ENCODE assay signal across 21 mouse cellular contexts in genomic region chr19:43894821-43895220, GRCm38 (mm10). TPM values are rescaled to one million over a fixed set of nuclear protein-coding genes. Genes with fewer than 3 reads are reported as not detected.
DNase-seq lines count a peak whose midpoint lies in the region; ATAC-seq and TF ChIP-seq lines count a peak whose summit lies in the region.
"Had no signal": no experiment of that assay in that cellular context is flagged by ENCODE, and none has a peak within 500 bp of the region (broad histone marks: within the 10 kb centered on the region; RNA-seq: fewer than 3 reads in every experiment).

No protein-coding gene starts in this region.

- no peak for TF ChIP-seq POLR2A in liver, adult 2 months (IDR thresholded peaks at IDR 0.05; ENCODE audit: extremely low read depth, insufficient read depth, low read length)

- no peak for TF ChIP-seq EP300 in stomach, postnatal 0 days (optimal IDR thresholded peaks at IDR 0.05)

- H3K36me3 ChIP-seq in heart, embryonic 10.5 days: peaks cover 10% of the 10 kb centered on the region
- no peaks in the 10 kb centered on the region for H3K36me3 ChIP-seq in liver, adult 2 months (ENCODE audit: control insufficient read depth, insufficient read depth, low read length)
- H3K36me3 ChIP-seq in liver, embryonic 12.5 days: peaks cover under 1% of the 10 kb centered on the region; the same call in 1 of the 2 replicates
- H3K36me3 ChIP-seq in intestine, embryonic 16.5 days (ENCODE audit: control insufficient read depth, insufficient read depth, low read length): no peaks in the 10 kb centered on the region
- peaks cover under 1% of the 10 kb centered on the region; the same call in 1 of the 2 replicates for H3K36me3 ChIP-seq in stomach, postnatal 0 days (ENCODE audit: control insufficient read depth, insufficient read depth, low read length)
- no peaks in the 10 kb centered on the region for H3K36me3 ChIP-seq in midbrain, postnatal 0 days (ENCODE audit: insufficient read depth, low read length)
- H3K36me3 ChIP-seq: forebrain, embryonic 12.5 days had no signal

- H3K9me3 ChIP-seq in heart, embryonic 10.5 days: no peaks in the 10 kb centered on the region
- H3K9me3 ChIP-seq in liver, embryonic 12.5 days (replicated peaks): no peaks in the 10 kb centered on the region
- no peaks in the 10 kb centered on the region for H3K9me3 ChIP-seq in intestine, embryonic 16.5 days (ENCODE audit: control insufficient read depth, low read length)
- H3K9me3 ChIP-seq in stomach, postnatal 0 days (ENCODE audit: control insufficient read depth, low read length): no peaks in the 10 kb centered on the region
- H3K9me3 ChIP-seq in midbrain, postnatal 0 days (ENCODE audit: low read length): no peaks in the 10 kb centered on the region
- H3K9me3 ChIP-seq: forebrain, embryonic 12.5 days; limb, embryonic 10.5 days; neural tube, embryonic 13.5 days had no signal

- ATAC-seq in liver, embryonic 12.5 days: no peak
- no peak for ATAC-seq in intestine, embryonic 16.5 days
- ATAC-seq in stomach, postnatal 0 days (ENCODE audit: low FRiP score, low TSS enrichment): peak; percentile 81
- no peak for ATAC-seq in midbrain, postnatal 0 days (ENCODE audit: low FRiP score)
- ATAC-seq: activated CD4-positive, CD25-positive, alpha-beta regulatory T cell, adult 4 months; Patski had no signal

- H3K4me1 ChIP-seq in heart, embryonic 10.5 days: peaks cover 31% of the 10 kb centered on the region
- peaks cover 14% of the 10 kb centered on the region; the same call in 1 of the 2 replicates for H3K4me1 ChIP-seq in liver, adult 2 months (ENCODE audit: control insufficient read depth, insufficient read depth, low read length)
- peaks cover 12% of the 10 kb centered on the region; the same call in 1 of the 2 replicates for H3K4me1 ChIP-seq in liver, embryonic 12.5 days
- peaks cover 8% of the 10 kb centered on the region; the same call in 1 of the 2 replicates for H3K4me1 ChIP-seq in intestine, embryonic 16.5 days (ENCODE audit: control insufficient read depth, insufficient read depth, low read length)
- H3K4me1 ChIP-seq in stomach, postnatal 0 days (replicated peaks; ENCODE audit: control insufficient read depth, insufficient read depth): 0 out of 2 replicates have a peak, but pooled peaks cover 2% of the 10 kb centered on the region
- H3K4me1 ChIP-seq in midbrain, postnatal 0 days (ENCODE audit: insufficient read depth, low read length): no peaks in the 10 kb centered on the region
- H3K4me1 ChIP-seq: forebrain, embryonic 12.5 days had no signal

- H3K9ac ChIP-seq in liver, adult 2 months (ENCODE audit: low read depth, low read length): peak overlapping the region; percentile 27; the same call in 1 of the 2 replicates
- H3K9ac ChIP-seq in liver, embryonic 12.5 days: no peak overlapping the region
- H3K9ac ChIP-seq in intestine, embryonic 16.5 days (ENCODE audit: low read depth, low read length): no peak overlapping the region
- no peak overlapping the region for H3K9ac ChIP-seq in stomach, postnatal 0 days (ENCODE audit: low read length)
- H3K9ac ChIP-seq in midbrain, postnatal 0 days (replicated peaks; ENCODE audit: low read length, poor library complexity, severe bottlenecking): no peak overlapping the region
- H3K9ac ChIP-seq: forebrain, embryonic 12.5 days; hindbrain, embryonic 14.5 days; neural tube, embryonic 13.5 days had no signal

- H3K79me2 ChIP-seq in liver, adult 2 months (ENCODE audit: control insufficient read depth, insufficient read depth, low read length): peaks cover 9% of the 10 kb centered on the region

- 73% methylated on average over 9 of the region's 9 CpGs for WGBS in heart, embryonic 10.5 days
- 14% methylated on average over 9 of the region's 9 CpGs for WGBS in liver, adult 2 months
- WGBS in liver, embryonic 12.5 days (ENCODE audit: insufficient replicate concordance): 64% methylated on average over 9 of the region's 9 CpGs
- WGBS in intestine, embryonic 16.5 days: 33% methylated on average over 9 of the region's 9 CpGs
- 29% methylated on average over 9 of the region's 9 CpGs for WGBS in stomach, postnatal 0 days
- WGBS in midbrain, postnatal 0 days: 82% methylated on average over 9 of the region's 9 CpGs

- H3K4me3 ChIP-seq in heart, embryonic 10.5 days: peak overlapping the region; percentile 38; the same call in 1 of the 2 replicates
- no peak overlapping the region for H3K4me3 ChIP-seq in liver, adult 2 months (ENCODE audit: insufficient read depth, low read depth, low read length)
- H3K4me3 ChIP-seq in liver, embryonic 12.5 days: no peak overlapping the region
- no peak overlapping the region for H3K4me3 ChIP-seq in intestine, embryonic 16.5 days (ENCODE audit: low read length)
- H3K4me3 ChIP-seq in stomach, postnatal 0 days (ENCODE audit: low read depth, low read length): no peak overlapping the region
- H3K4me3 ChIP-seq in midbrain, postnatal 0 days (ENCODE audit: low read depth, low read length): no peak overlapping the region
- H3K4me3 ChIP-seq: forebrain, embryonic 12.5 days; neural tube, embryonic 13.5 days had no signal

- H3K27ac ChIP-seq in heart, embryonic 10.5 days: 0 out of 2 replicates have a peak overlapping the region, but pooled peaks have one; percentile 43
- H3K27ac ChIP-seq in liver, adult 2 months (replicated peaks; ENCODE audit: insufficient read depth, low read depth, low read length): peak overlapping the region; percentile 75
- H3K27ac ChIP-seq in liver, embryonic 12.5 days: no peak overlapping the region
- H3K27ac ChIP-seq in intestine, embryonic 16.5 days (ENCODE audit: low read length): peak overlapping the region; percentile 52
- peak overlapping the region; percentile 63; the same call in 1 of the 2 replicates for H3K27ac ChIP-seq in stomach, postnatal 0 days (replicated peaks)
- no peak overlapping the region for H3K27ac ChIP-seq in midbrain, postnatal 0 days (ENCODE audit: low read depth, low read length)
- H3K27ac ChIP-seq: forebrain, embryonic 12.5 days; hindbrain, embryonic 14.5 days; neural tube, embryonic 13.5 days had no signal

- H3K27me3 ChIP-seq in heart, embryonic 10.5 days (ENCODE audit: insufficient read depth, poor library complexity, severe bottlenecking): no peaks in the 10 kb centered on the region
- no peaks in the 10 kb centered on the region for H3K27me3 ChIP-seq in liver, adult 2 months (ENCODE audit: control insufficient read depth, insufficient read depth, low read length)
- no peaks in the 10 kb centered on the region for H3K27me3 ChIP-seq in liver, embryonic 12.5 days (replicated peaks)
- H3K27me3 ChIP-seq in intestine, embryonic 16.5 days (replicated peaks; ENCODE audit: control insufficient read depth, insufficient read depth, low read length): no peaks in the 10 kb centered on the region
- H3K27me3 ChIP-seq in stomach, postnatal 0 days (ENCODE audit: control insufficient read depth, insufficient read depth, low read length): no peaks in the 10 kb centered on the region
- no peaks in the 10 kb centered on the region for H3K27me3 ChIP-seq in midbrain, postnatal 0 days (ENCODE audit: insufficient read depth, low read length)
- H3K27me3 ChIP-seq: forebrain, embryonic 12.5 days; neural tube, embryonic 13.5 days; Patski had no signal

- H3K4me2 ChIP-seq in liver, embryonic 12.5 days: no peak overlapping the region
- H3K4me2 ChIP-seq in intestine, embryonic 16.5 days (ENCODE audit: low read depth, low read length): no peak overlapping the region
- peak overlapping the region; percentile 5; the same call in 1 of the 2 replicates for H3K4me2 ChIP-seq in stomach, postnatal 0 days (replicated peaks; ENCODE audit: low read depth)
- H3K4me2 ChIP-seq in midbrain, postnatal 0 days (ENCODE audit: low read depth, low read length, poor library complexity, severe bottlenecking): no peak overlapping the region
- H3K4me2 ChIP-seq: forebrain, embryonic 12.5 days; hindbrain, embryonic 14.5 days; neural tube, embryonic 13.5 days had no signal

- TF ChIP-seq CTCF in liver, adult 2 months (IDR thresholded peaks at IDR 0.05; ENCODE audit: low read depth, low read length): no peak
- no peak for TF ChIP-seq CTCF in stomach, postnatal 0 days (IDR thresholded peaks at IDR 0.05; ENCODE audit: low read depth)
- no peak for TF ChIP-seq CTCF in midbrain, postnatal 0 days (IDR thresholded peaks at IDR 0.05)

- no peak for DNase-seq in heart, embryonic 10.5 days (ENCODE audit: low spot score)
- no peak for DNase-seq in heart, adult 8-10 months (ENCODE audit: low spot score)
- DNase-seq in liver, adult 2 months (ENCODE audit: extremely low read depth, low read depth, low spot score): peak; percentile 98
- DNase-seq in stomach, postnatal 0 days (ENCODE audit: low spot score): no peak
- no peak for DNase-seq in midbrain, postnatal 0 days (ENCODE audit: low spot score)
- DNase-seq: B cell, adult 2 months; cerebellum, postnatal 25 days; gastrocnemius, postnatal 36 days; kidney, adult 18-20 months; kidney, postnatal 14 days; lung, adult 18-20 months; right cerebral cortex, postnatal 25 days; thymus, adult 2 months had no signal

RNA-seq across cellular contexts. Expression of gene Dnmbp, which starts 45.2 kb away (rescaled TPM):
- polyA plus RNA-seq in heart, embryonic 10.5 days (2016; fragmentation: Nextera tagmentation; extraction: Ambion mirVana): 11.9 and 15.1 TPM in 2 replicates
- 10 to 100 TPM in 1 of 4 experiments, 1 to 10 TPM in 3; 8.9 to 10.3 (median 9.2) TPM for total RNA-seq in heart, adult 8-10 months (2022)
- total RNA-seq in liver, adult 2 months (2014; rRNA removed): 23.3 and 24.7 TPM in 2 replicates
- 15.5 and 15.6 TPM in 2 replicates for polyA plus RNA-seq in liver, adult 2 months (2012; rRNA removed)
- polyA plus RNA-seq in liver, embryonic 12.5 days (2016; fragmentation: Nextera tagmentation; extraction: Ambion mirVana): 3.9 and 4.2 TPM in 2 replicates
- polyA plus RNA-seq in intestine, embryonic 16.5 days (2015; fragmentation: Nextera tagmentation; extraction: Ambion mirVana): 34.2 and 34.3 TPM in 2 replicates
- polyA plus RNA-seq in stomach, postnatal 0 days (2015; fragmentation: Nextera tagmentation; extraction: Ambion mirVana): 14.2 and 14.6 TPM in 2 replicates
- 11.7 and 15.7 TPM in 2 replicates for total RNA-seq in midbrain, postnatal 0 days (2014; rRNA removed)
- polyA plus RNA-seq in midbrain, postnatal 0 days (2015; fragmentation: Nextera tagmentation; extraction: Ambion mirVana): 5.6 and 5.9 TPM in 2 replicates

Comparison
In these comparisons a context has a peak if more than half of its experiments do, and no peak if none do; other contexts are left out.
1. H3K27ac ChIP-seq: peak in heart, embryonic 10.5 days (single experiment), liver, adult 2 months (single experiment), intestine, embryonic 16.5 days (single experiment) and stomach, postnatal 0 days (single experiment); none in liver, embryonic 12.5 days (single experiment) and midbrain, postnatal 0 days (single experiment).